Mouse (Mus musculus): Measurements from ENCODE around the gene Tenm3.
"Not testable (repeated sequence)": the region's sequence is repeated elsewhere in the genome, so short reads cannot be mapped to it uniquely, and the experiment has no call there.

Tenm3 gene

GRCm38 (mm10) chr8:48203611-48204010 lies 640.1 kb downstream of the Tenm3 start:
- no peak for DNase-seq (ENCODE audit: low read depth)

GRCm38 (mm10) chr8:48203161-48203560 lies 640.6 kb downstream of the Tenm3 start:
- no peak for DNase-seq (ENCODE audit: low read depth)

- DNase-seq (ENCODE audit: low read depth), result no peak
Measured at GRCm38 (mm10) chr8:48202632-48203031, 641.1 kb downstream of the Tenm3 start.

- no peak for DNase-seq (ENCODE audit: low read depth)
Measured at GRCm38 (mm10) chr8:48199171-48199570, 644.6 kb downstream of the Tenm3 start.

GRCm38 (mm10) chr8:48195971-48196370 lies 647.8 kb downstream of the Tenm3 start:
- no peak for DNase-seq (ENCODE audit: low read depth)

- no peak for DNase-seq (ENCODE audit: low read depth)
Measured at GRCm38 (mm10) chr8:48188586-48188985, 655.2 kb downstream of the Tenm3 start.

GRCm38 (mm10) chr8:48183758-48184157 lies 660.0 kb downstream of the Tenm3 start:
- no peak for DNase-seq (ENCODE audit: low read depth)

GRCm38 (mm10) chr8:48181000-48181399 lies 662.8 kb downstream of the Tenm3 start:
- no peak for DNase-seq (ENCODE audit: low read depth)

- not testable (repeated sequence) for DNase-seq (ENCODE audit: low read depth)
Measured at GRCm38 (mm10) chr8:48180146-48180545, 663.6 kb downstream of the Tenm3 start.

- no peak for DNase-seq (ENCODE audit: low read depth)
Measured at GRCm38 (mm10) chr8:48178993-48179392, 664.8 kb downstream of the Tenm3 start.

GRCm38 (mm10) chr8:48177876-48178275 lies 665.9 kb downstream of the Tenm3 start:
- DNase-seq (ENCODE audit: low read depth), result no peak

Data from c-Kit-positive CD71-positive TER-119-negative erythroid progenitor cells, embryonic 14.5 days (primary cell).